ENCODE assay signal across 8 mouse cellular contexts in the genomic region with DNA sequence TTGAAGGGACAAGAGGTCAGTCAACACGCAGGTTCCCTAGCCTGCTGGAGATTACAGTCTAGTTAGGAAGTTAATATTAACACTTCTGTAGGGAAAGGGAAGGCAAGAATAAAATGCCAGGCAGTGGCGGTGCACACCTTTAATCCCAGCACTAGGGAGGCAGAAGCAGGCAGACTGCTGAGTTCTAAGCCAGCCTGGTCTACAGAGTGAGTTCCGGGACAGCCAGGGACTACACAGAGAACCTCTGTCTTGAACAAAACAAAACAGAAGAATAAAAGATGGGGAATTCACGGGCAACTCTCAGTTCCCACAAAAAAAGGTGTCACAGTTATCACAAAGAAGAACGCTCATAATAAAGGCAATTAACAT. TPM values are rescaled to one million over a fixed set of nuclear protein-coding genes. Genes with fewer than 3 reads are reported as not detected.
DNase-seq lines count a peak whose midpoint lies in the region; ATAC-seq and TF ChIP-seq lines count a peak whose summit lies in the region.

No protein-coding gene starts in this region.

- no peak for TF ChIP-seq POLR2A in liver, adult 2 months (IDR thresholded peaks at IDR 0.05; ENCODE audit: extremely low read depth, insufficient read depth, low read length)

- peaks cover 4% of the 10 kb centered on the region; the same call in 1 of the 2 replicates for H3K36me3 ChIP-seq in liver, adult 2 months (ENCODE audit: control insufficient read depth, insufficient read depth, low read length)
- H3K36me3 ChIP-seq in embryonic facial prominence, embryonic 11.5 days (replicated peaks; ENCODE audit: control insufficient read depth, insufficient read depth, low read depth, low read length), result no peaks in the 10 kb centered on the region
- H3K36me3 ChIP-seq in intestine, embryonic 15.5 days, result no peaks in the 10 kb centered on the region
- H3K36me3 ChIP-seq in neural tube, embryonic 13.5 days, result 0 out of 2 replicates have a peak, but pooled peaks cover under 1% of the 10 kb centered on the region

- no peaks in the 10 kb centered on the region for H3K9me3 ChIP-seq in embryonic facial prominence, embryonic 11.5 days (replicated peaks; ENCODE audit: control insufficient read depth, low read length)
- peaks cover 2% of the 10 kb centered on the region; the same call in 1 of the 2 replicates for H3K9me3 ChIP-seq in intestine, embryonic 15.5 days
- no peaks in the 10 kb centered on the region for H3K9me3 ChIP-seq in neural tube, embryonic 13.5 days

- no peaks in the 10 kb centered on the region for H3K27me3 ChIP-seq in liver, adult 2 months (ENCODE audit: control insufficient read depth, insufficient read depth, low read length)
- no peaks in the 10 kb centered on the region for H3K27me3 ChIP-seq in embryonic facial prominence, embryonic 11.5 days (ENCODE audit: control insufficient read depth, insufficient read depth, low read length)
- no peaks in the 10 kb centered on the region for H3K27me3 ChIP-seq in intestine, embryonic 15.5 days (replicated peaks)
- no peaks in the 10 kb centered on the region for H3K27me3 ChIP-seq in neural tube, embryonic 13.5 days

- peaks cover 2% of the 10 kb centered on the region; the same call in 1 of the 2 replicates for H3K4me1 ChIP-seq in liver, adult 2 months (ENCODE audit: control insufficient read depth, insufficient read depth, low read length)
- no peaks in the 10 kb centered on the region for H3K4me1 ChIP-seq in embryonic facial prominence, embryonic 11.5 days (ENCODE audit: control insufficient read depth, insufficient read depth, low read length)
- H3K4me1 ChIP-seq in intestine, embryonic 15.5 days (replicated peaks), result no peaks in the 10 kb centered on the region; the same call in 1 of the 2 replicates
- peaks cover 8% of the 10 kb centered on the region for H3K4me1 ChIP-seq in neural tube, embryonic 13.5 days (replicated peaks)

- peak; percentile 34 for TF ChIP-seq CTCF in liver, adult 2 months (IDR thresholded peaks at IDR 0.05; ENCODE audit: low read depth, low read length)

- no peak overlapping the region for H3K9ac ChIP-seq in liver, adult 2 months (ENCODE audit: low read depth, low read length)
- peak overlapping the region; percentile 94 for H3K9ac ChIP-seq in embryonic facial prominence, embryonic 11.5 days (replicated peaks; ENCODE audit: low read length)
- peak overlapping the region; percentile 94 for H3K9ac ChIP-seq in intestine, embryonic 15.5 days
- peak overlapping the region; percentile 85 for H3K9ac ChIP-seq in neural tube, embryonic 13.5 days

- no peak for DNase-seq in liver, adult 2 months (ENCODE audit: extremely low read depth, low read depth, low spot score)
- DNase-seq in liver, result no peak
- no peak for DNase-seq in embryonic facial prominence, embryonic 11.5 days (ENCODE audit: low spot score)
- DNase-seq in frontal cortex, postnatal 14 days (ENCODE audit: low spot score in 2 of 2), result no peak
- DNase-seq in kidney, adult 18-20 months, result no peak
- DNase-seq in gastrocnemius, postnatal 10 days, result no peak

- WGBS in liver, adult 2 months, result 13% methylated on average over 5 of the region's 5 CpGs
- whole genome bisulfite sequencing in embryonic facial prominence, embryonic 11.5 days, result 44% methylated on average over 5 of the region's 5 CpGs
- WGBS in intestine, embryonic 15.5 days, result 31% methylated on average over 5 of the region's 5 CpGs
- 27% methylated on average over 5 of the region's 5 CpGs for WGBS in neural tube, embryonic 13.5 days

- peak overlapping the region; percentile 74 for H3K4me2 ChIP-seq in embryonic facial prominence, embryonic 11.5 days (ENCODE audit: low read depth, low read length)
- peak overlapping the region; percentile 73 for H3K4me2 ChIP-seq in intestine, embryonic 15.5 days (replicated peaks)
- H3K4me2 ChIP-seq in neural tube, embryonic 13.5 days, result peak overlapping the region; percentile 87

- H3K4me3 ChIP-seq in liver, adult 2 months (ENCODE audit: insufficient read depth, low read depth, low read length), result peak overlapping the region; percentile 77
- H3K4me3 ChIP-seq in embryonic facial prominence, embryonic 11.5 days (ENCODE audit: low read depth, low read length), result peak overlapping the region; percentile 87
- peak overlapping the region; percentile 92 for H3K4me3 ChIP-seq in intestine, embryonic 15.5 days (replicated peaks)
- H3K4me3 ChIP-seq in neural tube, embryonic 13.5 days, result peak overlapping the region; percentile 94

- peak overlapping the region; percentile 25 for H3K27ac ChIP-seq in liver, adult 2 months (replicated peaks; ENCODE audit: insufficient read depth, low read depth, low read length)
- H3K27ac ChIP-seq in embryonic facial prominence, embryonic 11.5 days (replicated peaks; ENCODE audit: low read depth, low read length), result no peak overlapping the region
- peak overlapping the region; percentile 96 for H3K27ac ChIP-seq in intestine, embryonic 15.5 days
- peak overlapping the region; percentile 77 for H3K27ac ChIP-seq in neural tube, embryonic 13.5 days (replicated peaks)

- H3K79me2 ChIP-seq in liver, adult 2 months (ENCODE audit: control insufficient read depth, insufficient read depth, low read length), result peaks cover 5% of the 10 kb centered on the region; the same call in 1 of the 2 replicates

- ATAC-seq in embryonic facial prominence, embryonic 11.5 days (replicated peaks; ENCODE audit: insufficient number of reproducible peaks, low FRiP score, low TSS enrichment, low read depth), result peak; percentile 37
- ATAC-seq in intestine, embryonic 15.5 days, result no peak
- peak; percentile 64 for ATAC-seq in neural tube, embryonic 13.5 days (ENCODE audit: low read depth)

RNA-seq across cellular contexts. Expression of a gene that starts 0.4 kb away (rescaled TPM):
- total RNA-seq in liver, adult 2 months (2014; rRNA removed), result 18.7 and 20.5 TPM in 2 replicates
- polyA plus RNA-seq in liver, adult 2 months (2012; rRNA removed), result 3.1 and 5.6 TPM in 2 replicates
- 61.1 and 69.5 TPM in 2 replicates for polyA plus RNA-seq in embryonic facial prominence, embryonic 11.5 days (2014; fragmentation: Nextera tagmentation; extraction: Ambion mirVana)
- polyA plus RNA-seq in intestine, embryonic 15.5 days (2015; fragmentation: Nextera tagmentation; extraction: Ambion mirVana), result 33.7 and 36.9 TPM in 2 replicates
- polyA plus RNA-seq in neural tube, embryonic 13.5 days (2015; fragmentation: Nextera tagmentation; extraction: Ambion mirVana), result 22.2 and 25.4 TPM in 2 replicates
- 10 to 100 TPM; 12.9 to 13.5 TPM for total RNA-seq in gastrocnemius, postnatal 10 days (2021)
